Mouse (Mus musculus) B cell, adult 62 days (primary cell): ENCODE data around the gene Trappc12. TPM values are rescaled to one million over a fixed set of nuclear protein-coding genes. Genes with fewer than 3 reads are reported as not detected.

Source experiments
- total RNA-seq: library from RNA; stranded (reverse); gene quantifications from 4 replicates; pipeline ENCODE4 v1.2.4, GENCODE M21; 2023

The Trappc12 gene
- 47.0 to 58.8 TPM (median 52.1 TPM) in 4 replicates for total RNA-seq

DNA sequence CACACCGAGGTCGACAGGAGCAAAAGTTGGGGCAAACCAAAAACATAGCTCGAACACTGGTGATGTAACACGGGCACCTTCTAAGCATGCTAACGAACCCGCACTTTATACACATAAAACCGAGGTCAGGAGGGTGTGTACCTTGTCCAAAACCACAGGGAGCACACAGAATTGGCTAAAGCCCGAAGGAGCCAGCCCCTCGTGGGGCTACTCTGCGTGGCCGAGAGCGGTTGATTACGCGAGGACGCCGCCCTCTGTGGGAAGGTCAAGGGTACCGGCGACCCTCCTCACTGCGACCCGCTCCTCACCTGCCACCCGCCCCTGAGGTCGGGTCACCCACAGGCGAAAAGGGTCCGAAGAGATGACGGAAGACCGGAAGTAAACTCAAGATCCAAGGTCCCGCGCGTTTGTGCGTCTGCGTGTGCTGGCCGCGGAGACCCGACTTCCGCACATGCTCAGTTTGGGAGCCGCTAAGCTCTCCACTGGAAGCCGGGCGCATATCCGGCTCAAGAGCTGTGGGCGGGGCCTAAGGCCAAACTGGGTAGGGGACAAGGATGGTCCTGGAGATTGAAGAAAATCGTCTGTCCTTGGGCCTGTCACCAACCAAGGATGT lies at the start of gene Trappc12:
Gene Trappc12 (minus strand): TSS at position 452 of the 613 bp plus-strand sequence.

DNA sequence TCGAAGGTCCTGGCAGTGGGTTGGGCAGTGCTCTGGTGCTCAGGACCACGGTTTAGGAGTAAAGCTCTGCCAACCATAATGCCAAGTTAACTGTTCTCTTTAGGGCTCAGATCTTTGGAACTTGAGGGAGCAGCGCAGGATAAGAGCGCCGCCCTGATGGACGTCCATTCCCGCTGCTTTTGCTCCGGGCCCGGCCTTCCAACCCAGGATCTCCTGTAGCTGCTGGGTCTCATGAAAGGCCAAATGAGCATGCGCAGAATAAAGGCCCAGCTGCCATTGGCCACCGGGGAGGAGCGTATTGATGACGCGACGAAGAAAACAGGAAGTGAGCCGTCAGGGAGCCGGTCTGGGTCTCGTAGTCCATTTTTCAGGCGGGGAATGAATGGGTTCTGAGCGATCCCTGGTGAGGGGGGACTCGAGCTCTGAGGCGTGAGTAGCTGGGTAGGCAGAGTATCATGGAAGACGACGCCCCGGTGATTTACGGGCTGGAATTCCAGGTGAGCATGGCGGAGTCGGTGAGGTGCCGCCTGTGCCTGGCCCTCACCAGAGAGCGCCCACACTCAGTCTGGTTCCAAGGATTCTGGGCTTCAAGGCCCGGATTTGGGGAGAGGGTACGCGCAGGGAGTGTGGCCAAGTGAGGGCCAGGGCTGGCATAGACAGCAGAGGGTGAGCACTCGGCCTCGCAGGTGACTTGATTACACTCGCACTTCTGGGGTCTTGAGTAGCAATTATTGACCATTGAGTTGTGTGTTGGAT lies 1.4 kb upstream of the Trappc12 start, which contains the start of gene Eipr1:
Gene Eipr1 (plus strand): TSS at position 296 of the 756 bp plus-strand sequence.

DNA sequence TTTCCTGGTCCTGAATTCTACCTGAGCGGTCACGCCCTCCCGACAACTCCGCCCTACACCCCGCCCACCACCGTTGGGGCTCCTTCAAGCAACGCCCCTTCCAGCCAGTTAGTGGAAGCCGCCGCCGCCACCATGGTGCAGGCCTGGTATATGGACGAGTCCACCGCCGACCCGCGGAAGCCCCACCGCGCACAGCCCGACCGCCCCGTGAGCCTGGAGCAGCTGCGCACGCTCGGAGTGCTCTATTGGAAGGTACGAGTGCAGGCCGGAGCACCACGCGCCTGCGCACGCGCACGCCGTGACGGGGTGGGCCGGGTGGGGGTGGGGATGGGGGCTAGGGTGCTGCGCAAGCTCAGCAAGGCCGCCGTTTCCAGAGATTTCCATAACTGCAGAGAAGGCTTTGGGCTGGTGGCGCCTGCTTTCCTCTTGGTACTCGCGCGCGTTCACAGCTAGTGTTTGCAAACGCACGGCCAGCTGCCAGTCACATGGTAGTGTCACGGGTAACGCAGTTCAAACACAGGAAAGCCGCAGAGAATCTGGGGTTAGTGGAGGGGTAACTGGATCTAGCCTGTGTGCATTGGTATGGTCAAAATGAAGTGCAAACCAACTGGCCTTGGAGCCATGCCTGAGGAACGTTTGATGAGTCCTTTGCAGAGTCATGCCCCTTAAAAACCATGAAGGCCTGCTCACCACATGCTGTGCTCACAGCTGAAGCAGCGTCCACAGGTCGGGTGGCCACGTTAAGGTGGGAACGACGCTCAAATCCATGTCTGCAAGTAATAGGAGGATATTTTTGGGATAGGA lies 74.9 kb downstream of the Trappc12 start, which contains the start of gene Adi1:
Gene Adi1 (plus strand): TSS at position 111 of the 804 bp plus-strand sequence.

DNA sequence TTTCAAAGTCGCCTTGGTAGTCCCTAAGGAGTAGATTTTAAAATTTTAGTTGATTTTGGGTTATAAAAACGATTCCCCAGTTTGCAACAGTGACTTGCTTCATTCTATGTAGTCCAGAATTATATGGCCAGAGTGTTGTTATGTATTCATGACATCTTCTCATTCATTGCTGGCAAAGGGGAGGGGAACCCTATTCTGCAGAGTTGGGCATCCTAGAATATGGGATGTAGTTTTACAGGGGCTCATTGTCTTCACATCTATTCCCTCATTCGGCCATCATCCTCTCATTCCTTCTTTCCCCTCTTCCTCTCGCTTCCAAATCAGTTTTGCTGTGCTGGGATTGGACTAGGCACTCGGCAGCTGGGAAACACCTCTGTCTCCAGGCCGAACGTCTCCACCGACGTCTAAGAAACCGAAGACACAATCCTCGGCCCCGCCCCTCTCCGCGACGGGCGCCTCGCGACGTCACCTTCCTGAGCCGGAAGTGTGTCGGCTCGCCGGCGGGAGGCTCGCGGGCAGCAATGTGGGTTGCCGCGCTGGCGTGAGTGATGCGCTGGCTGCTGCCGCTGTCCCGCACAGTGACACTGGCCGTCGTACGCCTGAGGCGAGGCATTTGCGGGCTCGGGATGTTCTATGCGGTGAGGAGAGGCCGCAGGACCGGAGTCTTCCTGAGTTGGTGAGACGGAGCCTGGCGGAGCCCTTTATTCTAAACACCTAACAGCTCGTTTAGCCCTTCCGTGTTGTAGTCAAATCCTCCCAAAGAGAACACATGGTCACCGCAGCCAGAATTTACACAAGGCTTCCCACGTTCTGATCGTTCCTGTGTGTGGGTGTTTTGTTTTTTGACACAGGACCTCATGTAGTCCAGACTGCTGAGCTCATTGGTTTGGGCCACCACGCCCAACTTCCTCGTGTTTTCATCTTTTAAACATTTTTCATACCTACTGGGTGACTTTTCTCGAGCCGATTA lies 100.8 kb downstream of the Trappc12 start, which contains the start of gene Rnaseh1:
Gene Rnaseh1 (plus strand): TSS at position 462 of the 970 bp plus-strand sequence.

Other genes starting within 250 kb of the Trappc12 start
- gene Dcdc2c, start 198.1 kb downstream of the Trappc12 start, total RNA-seq: 0.82 to 1.4 TPM (median 1.1 TPM) in 4 replicates
- gene Allc, start 167.9 kb downstream of the Trappc12 start, total RNA-seq: not detected in 4 replicates
- not detected in 4 replicates for gene Colec11, start 127.1 kb downstream of the Trappc12 start, total RNA-seq
- 1,031 to 1,138 TPM (median 1,053 TPM) in 4 replicates for gene Rps7, start 114.5 kb downstream of the Trappc12 start, total RNA-seq
- gene Rnaseh1, start 100.9 kb downstream of the Trappc12 start, total RNA-seq: 25.1 to 38.5 TPM (median 30.6 TPM) in 4 replicates
- 58.4 to 72.1 TPM (median 60.8 TPM) in 4 replicates for gene Adi1, start 75.2 kb downstream of the Trappc12 start, total RNA-seq
- 22.2 to 36.0 TPM (median 30.6 TPM) in 4 replicates for gene Eipr1, start 1.3 kb upstream of the Trappc12 start, total RNA-seq